ENCODE assay signal across 11 mouse cellular contexts in genomic region chr7:117553228-117553627, GRCm38 (mm10).
DNase-seq lines count a peak whose midpoint lies in the region; ATAC-seq and TF ChIP-seq lines count a peak whose summit lies in the region.
"Had no signal": no experiment of that assay in that cellular context is flagged by ENCODE, and none has a peak within 500 bp of the region (broad histone marks: within the 10 kb centered on the region; RNA-seq: fewer than 3 reads in every experiment).

No protein-coding gene starts in this region.

- H3K27ac ChIP-seq in stomach, embryonic 14.5 days (ENCODE audit: low read length) = no peak overlapping the region
- no peak overlapping the region for H3K27ac ChIP-seq in stomach, postnatal 0 days (replicated peaks)
- no peak overlapping the region for H3K27ac ChIP-seq in hindbrain, postnatal 0 days
- H3K27ac ChIP-seq: limb, embryonic 12.5 days had no signal

- H3K36me3 ChIP-seq in stomach, embryonic 14.5 days (ENCODE audit: control insufficient read depth, insufficient read depth, low read length) = no peaks in the 10 kb centered on the region
- no peaks in the 10 kb centered on the region for H3K36me3 ChIP-seq in stomach, postnatal 0 days (ENCODE audit: control insufficient read depth, insufficient read depth, low read length)
- no peaks in the 10 kb centered on the region for H3K36me3 ChIP-seq in hindbrain, postnatal 0 days (ENCODE audit: insufficient read depth, low read length)
- H3K36me3 ChIP-seq: limb, embryonic 12.5 days had no signal

- no peak for TF ChIP-seq EP300 in stomach, postnatal 0 days (optimal IDR thresholded peaks at IDR 0.05)

- no peak for TF ChIP-seq CTCF in stomach, postnatal 0 days (IDR thresholded peaks at IDR 0.05; ENCODE audit: low read depth)
- no peak for TF ChIP-seq CTCF in hindbrain, postnatal 0 days (IDR thresholded peaks at IDR 0.05; ENCODE audit: low read depth)

- no peak overlapping the region for H3K4me3 ChIP-seq in stomach, embryonic 14.5 days (ENCODE audit: low read depth, low read length)
- no peak overlapping the region for H3K4me3 ChIP-seq in stomach, postnatal 0 days (ENCODE audit: low read depth, low read length)
- H3K4me3 ChIP-seq in hindbrain, postnatal 0 days (ENCODE audit: low read length) = no peak overlapping the region
- H3K4me3 ChIP-seq: limb, embryonic 12.5 days; myocyte had no signal

- 46% methylated on average over 12 of the region's 12 CpGs for WGBS in stomach, embryonic 14.5 days
- WGBS in stomach, postnatal 0 days = 38% methylated on average over 12 of the region's 12 CpGs
- 22% methylated on average over 12 of the region's 12 CpGs for WGBS in hindbrain, postnatal 0 days

- no peak overlapping the region for H3K4me2 ChIP-seq in stomach, embryonic 14.5 days (replicated peaks; ENCODE audit: low read depth, low read length)
- no peak overlapping the region for H3K4me2 ChIP-seq in stomach, postnatal 0 days (replicated peaks; ENCODE audit: low read depth)
- H3K4me2 ChIP-seq in hindbrain, postnatal 0 days (ENCODE audit: low read depth, low read length) = 0 out of 2 replicates have a peak overlapping the region, but pooled peaks have one; percentile 10
- H3K4me2 ChIP-seq: limb, embryonic 12.5 days had no signal

- peaks cover 5% of the 10 kb centered on the region; the same call in 1 of the 2 replicates for H3K4me1 ChIP-seq in stomach, embryonic 14.5 days (ENCODE audit: control insufficient read depth, insufficient read depth, low read length)
- no peaks in the 10 kb centered on the region for H3K4me1 ChIP-seq in stomach, postnatal 0 days (replicated peaks; ENCODE audit: control insufficient read depth, insufficient read depth)
- peaks cover 32% of the 10 kb centered on the region for H3K4me1 ChIP-seq in hindbrain, postnatal 0 days (ENCODE audit: insufficient read depth, low read length)

- H3K27me3 ChIP-seq in stomach, embryonic 14.5 days (ENCODE audit: control insufficient read depth, insufficient read depth, low read length) = no peaks in the 10 kb centered on the region
- no peaks in the 10 kb centered on the region for H3K27me3 ChIP-seq in stomach, postnatal 0 days (ENCODE audit: control insufficient read depth, insufficient read depth, low read length)
- no peaks in the 10 kb centered on the region for H3K27me3 ChIP-seq in hindbrain, postnatal 0 days (ENCODE audit: insufficient read depth, low read length)
- H3K27me3 ChIP-seq: limb, embryonic 12.5 days had no signal

- H3K9ac ChIP-seq in stomach, embryonic 14.5 days (replicated peaks; ENCODE audit: low read depth, low read length) = no peak overlapping the region
- H3K9ac ChIP-seq in stomach, postnatal 0 days (ENCODE audit: low read length) = no peak overlapping the region
- H3K9ac ChIP-seq in hindbrain, postnatal 0 days (replicated peaks; ENCODE audit: low read length) = no peak overlapping the region
- H3K9ac ChIP-seq: limb, embryonic 12.5 days had no signal

- ATAC-seq in stomach, embryonic 14.5 days (ENCODE audit: insufficient number of reproducible peaks, insufficient read depth, low FRiP score, low read depth) = peak; percentile 30; the same call in 1 of the 2 replicates
- no peak for ATAC-seq in stomach, postnatal 0 days (ENCODE audit: low FRiP score, low TSS enrichment)
- peak; percentile 75 for ATAC-seq in hindbrain, postnatal 0 days

- H3K9me3 ChIP-seq in stomach, embryonic 14.5 days (ENCODE audit: control insufficient read depth, low read depth, low read length) = no peaks in the 10 kb centered on the region
- H3K9me3 ChIP-seq in stomach, postnatal 0 days (ENCODE audit: control insufficient read depth, low read length) = no peaks in the 10 kb centered on the region
- H3K9me3 ChIP-seq in hindbrain, postnatal 0 days (ENCODE audit: low read length) = no peaks in the 10 kb centered on the region
- H3K9me3 ChIP-seq: limb, embryonic 12.5 days had no signal

- DNase-seq in gastrocnemius, postnatal 10 days = peak; percentile 14
- no peak for DNase-seq in gastrocnemius, postnatal 25 days
- no peak for DNase-seq in stomach, postnatal 0 days (ENCODE audit: low spot score)
- peak; percentile 57 for DNase-seq in hindbrain, postnatal 0 days (ENCODE audit: low spot score)
- peak; percentile 75 for DNase-seq in retina, postnatal 7 days (ENCODE audit: low read depth, low spot score)
- no peak for DNase-seq in cerebellum, postnatal 14 days
- DNase-seq in left cerebral cortex, adult 18-20 months (ENCODE audit: low spot score in 2 of 2) = no peak
- DNase-seq: thymus, postnatal 25 days had no signal

Comparison
In these comparisons a context has a peak if more than half of its experiments do, and no peak if none do; other contexts are left out.
1. DNase-seq: peak in gastrocnemius, postnatal 10 days (single experiment), hindbrain, postnatal 0 days (single experiment) and retina, postnatal 7 days (single experiment); none in gastrocnemius, postnatal 25 days (single experiment), stomach, postnatal 0 days (single experiment), cerebellum, postnatal 14 days (0 of 2) and left cerebral cortex, adult 18-20 months (0 of 2).